Mouse (Mus musculus): ENCODE results near the gene Git2. TPM values are rescaled to one million over a fixed set of nuclear protein-coding genes. Genes with fewer than 3 reads are reported as not detected.
A peak's percentile ranks its signal among the peaks of the same experiment; 100 is the strongest.

The Git2 gene
- total and polyA plus RNA-seq, 2 experiments from 2014 or later = 33.8 to 41.8 TPM

DNA sequence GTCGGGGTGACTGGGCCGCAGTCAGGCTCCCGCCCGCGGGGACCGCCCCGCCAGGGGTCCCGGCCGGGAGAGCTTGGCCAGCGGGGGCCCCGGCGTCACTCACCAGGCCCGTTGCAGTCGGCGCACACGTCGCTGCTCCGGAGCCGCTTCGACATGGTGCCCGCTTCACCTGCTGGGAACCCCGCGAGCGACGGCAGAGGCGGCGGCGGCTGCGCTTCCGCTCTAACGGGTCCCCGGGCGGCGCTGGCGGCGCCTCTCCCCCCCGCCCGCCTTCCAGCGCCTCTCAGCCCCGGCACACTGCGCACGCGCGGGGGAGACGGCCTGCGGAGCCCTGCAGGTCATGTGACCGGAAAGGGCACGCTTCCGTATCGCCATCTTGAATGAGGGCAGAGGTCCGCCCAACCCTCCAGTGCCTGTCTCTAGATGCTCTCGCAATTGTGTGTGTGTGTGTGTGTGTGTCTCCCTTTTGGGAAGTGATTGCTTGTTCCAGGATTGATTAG lies 2.1 kb downstream of the Git2 start:
- Histone ChIP-seq H3K4me2 (ENCODE audit: low read depth, low read length, poor library complexity, severe bottlenecking) (peak overlapping the region; percentile 84), H3K27me3 (ENCODE audit: insufficient read depth, low read length) (no peaks in the 10 kb centered on the region), H3K4me3 (ENCODE audit: low read depth, low read length) (peak overlapping the region; percentile 99), H3K9me3 (ENCODE audit: low read length) (no peaks in the 10 kb centered on the region), H3K36me3 (ENCODE audit: insufficient read depth, low read length) (no peaks in the 10 kb centered on the region), H3K27ac (ENCODE audit: low read depth, low read length) (peak overlapping the region; percentile 88), H3K9ac (replicated peaks; ENCODE audit: low read length, poor library complexity, severe bottlenecking) (peak overlapping the region; percentile 99), H3K4me1 (ENCODE audit: insufficient read depth, low read length) (peaks cover 16% of the 10 kb centered on the region)
- DNase-seq (ENCODE audit: low spot score) (peak; percentile 98), ATAC-seq (ENCODE audit: low FRiP score) (peak; percentile 81)
- under 1% methylated on average over 40 of the region's 52 CpGs for WGBS
- TF ChIP-seq CTCF (IDR thresholded peaks at IDR 0.05) = no peak

DNA sequence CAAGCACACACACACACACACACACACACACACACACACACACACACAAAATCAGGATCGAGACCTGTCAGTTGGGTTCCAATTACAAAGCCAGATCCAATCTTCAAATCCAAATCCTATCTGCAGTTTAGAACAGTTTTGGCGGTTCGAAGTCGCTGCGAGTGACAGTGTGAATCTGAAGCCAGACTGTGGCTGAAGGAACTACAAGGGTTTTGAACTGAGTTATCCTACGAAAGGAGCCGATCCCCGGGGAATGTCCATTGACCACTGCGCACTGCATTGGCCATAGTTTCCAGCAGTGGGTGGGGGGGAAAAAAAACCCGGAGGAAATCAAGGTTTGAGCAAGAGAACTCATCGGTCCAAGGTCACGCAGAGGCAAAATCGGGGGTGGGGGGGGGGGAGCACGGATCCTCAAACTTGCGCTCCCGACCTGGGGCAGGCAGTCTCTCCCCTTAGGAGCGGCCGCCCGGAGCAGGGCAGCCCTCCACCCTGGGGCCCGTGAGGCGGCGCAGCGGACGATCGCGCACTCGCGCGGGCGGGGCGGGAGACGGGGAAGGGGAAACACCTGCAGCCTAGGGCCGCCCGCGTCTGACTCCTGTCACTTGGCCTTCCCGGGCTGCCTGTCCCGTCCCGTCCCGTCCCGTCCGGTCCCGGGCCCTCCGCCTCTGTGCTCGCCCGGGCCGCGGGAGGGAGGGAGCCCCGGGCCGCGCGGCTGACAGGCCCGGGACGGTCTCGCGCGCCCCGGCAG lies 2.7 kb downstream of the Git2 start:
- no peaks in the 10 kb centered on the region for H3K9me3 ChIP-seq (ENCODE audit: low read length)
- H3K4me2 ChIP-seq (ENCODE audit: low read depth, low read length, poor library complexity, severe bottlenecking) = peak overlapping the region; percentile 84
- DNase-seq (ENCODE audit: low spot score) = peak; percentile 26
- WGBS = under 1% methylated on average over 35 of the region's 57 CpGs
- ATAC-seq (ENCODE audit: low FRiP score) = peak; percentile 44
- peak overlapping the region; percentile 99 for H3K4me3 ChIP-seq (ENCODE audit: low read depth, low read length)
- no peaks in the 10 kb centered on the region for H3K27me3 ChIP-seq (ENCODE audit: insufficient read depth, low read length)
- peak overlapping the region; percentile 88 for H3K27ac ChIP-seq (ENCODE audit: low read depth, low read length)
- no peaks in the 10 kb centered on the region for H3K36me3 ChIP-seq (ENCODE audit: insufficient read depth, low read length)
- H3K4me1 ChIP-seq (ENCODE audit: insufficient read depth, low read length) = peaks cover 16% of the 10 kb centered on the region
- H3K9ac ChIP-seq (replicated peaks; ENCODE audit: low read length, poor library complexity, severe bottlenecking) = peak overlapping the region; percentile 99
- no peak for TF ChIP-seq CTCF (IDR thresholded peaks at IDR 0.05)

DNA sequence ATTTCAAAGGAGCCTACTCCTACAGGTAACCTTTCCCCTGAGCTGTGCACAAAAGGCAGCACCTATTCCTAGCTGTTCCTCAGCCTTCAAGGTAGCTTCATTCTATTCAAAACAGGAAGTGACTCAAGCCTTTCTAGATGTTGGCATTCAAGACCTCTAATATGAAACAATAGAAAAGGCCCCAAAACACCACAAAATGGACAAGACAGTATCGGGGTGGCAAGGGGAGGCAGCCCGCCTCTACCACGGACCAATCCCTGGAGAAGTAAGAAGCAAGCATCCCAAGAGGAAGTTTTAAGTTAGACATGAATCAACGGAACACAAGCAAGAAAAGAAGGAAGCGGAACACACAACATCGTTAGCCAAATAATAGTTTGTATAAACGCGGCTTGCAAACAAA lies 3.5 kb downstream of the Git2 start:
- DNase-seq (ENCODE audit: low spot score) (no peak), ATAC-seq (ENCODE audit: low FRiP score) (no peak)
- Histone ChIP-seq H3K4me3 (ENCODE audit: low read depth, low read length) (peak overlapping the region; percentile 99), H3K9me3 (ENCODE audit: low read length) (no peaks in the 10 kb centered on the region), H3K9ac (replicated peaks; ENCODE audit: low read length, poor library complexity, severe bottlenecking) (no peak overlapping the region), H3K36me3 (ENCODE audit: insufficient read depth, low read length) (no peaks in the 10 kb centered on the region), H3K27ac (ENCODE audit: low read depth, low read length) (no peak overlapping the region), H3K4me2 (ENCODE audit: low read depth, low read length, poor library complexity, severe bottlenecking) (peak overlapping the region; percentile 84), H3K27me3 (ENCODE audit: insufficient read depth, low read length) (no peaks in the 10 kb centered on the region), H3K4me1 (ENCODE audit: insufficient read depth, low read length) (peaks cover 13% of the 10 kb centered on the region)
- WGBS = 71% methylated on average over 8 of the region's 8 CpGs
- TF ChIP-seq CTCF (IDR thresholded peaks at IDR 0.05) = no peak

DNA sequence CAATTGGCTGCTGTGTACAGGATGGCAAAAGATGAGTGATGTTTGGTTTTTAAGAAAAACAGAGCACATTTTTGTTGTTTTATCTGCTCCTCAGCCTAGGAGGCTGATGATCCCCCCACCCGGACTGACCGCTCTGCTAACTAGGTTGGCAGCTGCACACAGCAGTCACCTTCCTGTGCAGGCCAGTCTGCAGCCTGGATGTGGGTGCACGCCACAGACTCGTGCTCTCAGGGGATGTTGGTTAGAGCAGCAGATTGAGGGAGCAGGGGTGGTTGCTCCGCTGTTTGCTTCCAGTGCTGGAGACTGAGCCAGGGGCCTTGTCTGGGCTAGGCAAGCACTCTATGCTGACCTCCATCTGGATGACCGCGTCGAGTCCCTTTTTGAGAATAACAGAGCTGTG lies 5.5 kb downstream of the Git2 start:
- DNase-seq (ENCODE audit: low spot score) (no peak), ATAC-seq (ENCODE audit: low FRiP score) (no peak)
- WGBS = 90% methylated on average over 8 of the region's 8 CpGs
- peaks cover 4% of the 10 kb centered on the region; the same call in 1 of the 2 replicates for H3K4me1 ChIP-seq (ENCODE audit: insufficient read depth, low read length)
- H3K27me3 ChIP-seq (ENCODE audit: insufficient read depth, low read length) = no peaks in the 10 kb centered on the region
- H3K4me3 ChIP-seq (ENCODE audit: low read depth, low read length) = no peak overlapping the region
- H3K4me2 ChIP-seq (ENCODE audit: low read depth, low read length, poor library complexity, severe bottlenecking) = no peak overlapping the region
- H3K9me3 ChIP-seq (ENCODE audit: low read length) = no peaks in the 10 kb centered on the region
- no peak for TF ChIP-seq CTCF (IDR thresholded peaks at IDR 0.05)
- H3K27ac ChIP-seq (ENCODE audit: low read depth, low read length) = no peak overlapping the region
- H3K9ac ChIP-seq (replicated peaks; ENCODE audit: low read length, poor library complexity, severe bottlenecking) = no peak overlapping the region
- peaks cover 11% of the 10 kb centered on the region for H3K36me3 ChIP-seq (ENCODE audit: insufficient read depth, low read length)

DNA sequence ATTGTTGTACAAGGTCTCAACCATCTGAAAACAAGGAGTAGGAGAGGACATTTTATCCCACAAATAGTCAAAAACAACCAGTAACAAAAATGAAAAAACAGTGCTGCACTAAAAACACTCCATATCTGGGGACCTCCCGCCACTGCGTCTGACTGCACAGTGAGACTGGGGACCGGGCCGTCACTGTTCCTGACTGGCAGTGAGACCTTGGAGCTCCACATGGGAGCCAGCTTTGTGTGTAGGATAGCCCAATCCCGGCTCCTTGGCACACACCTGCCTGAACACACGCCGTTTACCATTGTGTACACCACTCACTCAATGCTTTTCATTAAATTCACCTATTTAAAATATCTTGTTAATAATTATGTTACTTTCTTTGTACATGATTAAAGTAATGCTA lies 8.1 kb downstream of the Git2 start:
- H3K9ac ChIP-seq (replicated peaks; ENCODE audit: low read length, poor library complexity, severe bottlenecking) = no peak overlapping the region
- ATAC-seq (ENCODE audit: low FRiP score) (no peak), DNase-seq (ENCODE audit: low spot score) (no peak)
- no peak overlapping the region for H3K27ac ChIP-seq (ENCODE audit: low read depth, low read length)
- WGBS = 85% methylated on average over 7 of the region's 7 CpGs
- H3K4me1 ChIP-seq (ENCODE audit: insufficient read depth, low read length) = peaks cover 4% of the 10 kb centered on the region; the same call in 1 of the 2 replicates
- no peaks in the 10 kb centered on the region for H3K9me3 ChIP-seq (ENCODE audit: low read length)
- H3K36me3 ChIP-seq (ENCODE audit: insufficient read depth, low read length) = peaks cover 34% of the 10 kb centered on the region
- no peaks in the 10 kb centered on the region for H3K27me3 ChIP-seq (ENCODE audit: insufficient read depth, low read length)
- H3K4me2 ChIP-seq (ENCODE audit: low read depth, low read length, poor library complexity, severe bottlenecking) = no peak overlapping the region
- H3K4me3 ChIP-seq (ENCODE audit: low read depth, low read length) = no peak overlapping the region
- TF ChIP-seq CTCF (IDR thresholded peaks at IDR 0.05) = no peak

DNA sequence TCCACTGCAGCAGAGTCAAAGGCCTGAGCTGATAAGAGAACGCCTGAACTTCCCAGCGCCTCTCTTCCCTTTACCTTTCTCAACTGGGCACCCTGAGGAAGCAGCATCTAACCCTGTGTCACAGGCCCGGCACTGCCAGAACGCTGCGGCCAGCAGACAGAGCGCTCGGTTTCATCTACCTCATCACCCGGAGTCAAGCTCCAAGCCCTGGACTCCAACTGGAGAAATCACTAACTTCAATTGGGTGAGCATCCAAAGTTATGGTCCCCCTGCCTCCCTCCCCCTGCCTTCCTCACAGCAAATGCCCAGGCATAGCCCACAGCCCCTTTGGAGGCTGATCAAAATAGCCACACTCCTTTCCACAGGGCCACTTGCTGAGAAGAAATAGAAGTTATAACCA lies 8.6 kb downstream of the Git2 start:
- ATAC-seq (ENCODE audit: low FRiP score) = no peak
- H3K4me2 ChIP-seq (ENCODE audit: low read depth, low read length, poor library complexity, severe bottlenecking) = no peak overlapping the region
- 94% methylated on average over 8 of the region's 8 CpGs for WGBS

More for the DNA sequence above, 8.6 kb downstream of the Git2 start:
- Histone ChIP-seq H3K27me3 (ENCODE audit: insufficient read depth, low read length) (no peaks in the 10 kb centered on the region), H3K9ac (replicated peaks; ENCODE audit: low read length, poor library complexity, severe bottlenecking) (no peak overlapping the region), H3K27ac (ENCODE audit: low read depth, low read length) (no peak overlapping the region), H3K9me3 (ENCODE audit: low read length) (no peaks in the 10 kb centered on the region), H3K4me3 (ENCODE audit: low read depth, low read length) (no peak overlapping the region), H3K4me1 (ENCODE audit: insufficient read depth, low read length) (0 out of 2 replicates have a peak, but pooled peaks cover 1% of the 10 kb centered on the region), H3K36me3 (ENCODE audit: insufficient read depth, low read length) (peaks cover 39% of the 10 kb centered on the region)
- TF ChIP-seq CTCF (IDR thresholded peaks at IDR 0.05) = no peak
- DNase-seq (ENCODE audit: low spot score) = no peak

Data from midbrain, postnatal 0 days (tissue).